Comparison of ENCODE assay signal across 8 mouse cellular contexts in genomic region chr4:148448179-148448852, GRCm38 (mm10). TPM values are rescaled to one million over a fixed set of nuclear protein-coding genes. Genes with fewer than 3 reads are reported as not detected.
DNase-seq lines count a peak whose midpoint lies in the region; ATAC-seq and TF ChIP-seq lines count a peak whose summit lies in the region.

TSS of gene Mtor (plus strand) at chr4:148448611.

- H3K4me1 ChIP-seq in MEL (ENCODE audit: control insufficient read depth in 1 of 2, insufficient read depth in 2 of 2, low read length in 2 of 2), result peaks cover 3 to 12% of the 10 kb centered on the region in 2 experiments; a peak in 3 of 4 replicates
- H3K4me1 ChIP-seq in cerebellum, adult 2 months (ENCODE audit: control insufficient read depth, insufficient read depth, low read length), result no peaks in the 10 kb centered on the region
- H3K4me1 ChIP-seq in forebrain, postnatal 0 days (ENCODE audit: insufficient read depth), result peaks cover 27% of the 10 kb centered on the region
- peaks cover 23% of the 10 kb centered on the region for H3K4me1 ChIP-seq in lung, embryonic 15.5 days

- peak within 1 kb of the TSS; percentile 93 to 94 for H3K4me3 ChIP-seq in MEL (ENCODE audit: control insufficient read depth in 1 of 2, insufficient read depth in 1 of 2, low read depth in 2 of 2, low read length in 2 of 2)
- peak within 1 kb of the TSS; percentile 82 for H3K4me3 ChIP-seq in cerebellum, adult 2 months (replicated peaks; ENCODE audit: insufficient read depth, low read depth, low read length)
- H3K4me3 ChIP-seq in forebrain, postnatal 0 days (ENCODE audit: low read depth, low read length), result peak within 1 kb of the TSS; percentile 96
- H3K4me3 ChIP-seq in lung, embryonic 15.5 days, result peak within 1 kb of the TSS; percentile 87

- TF ChIP-seq CTCF in MEL (IDR thresholded peaks at IDR 0.05 in 2 of 3, conservative IDR thresholded peaks at IDR 0.05 in 1 of 3; ENCODE audit: control insufficient read depth in 1 of 3, insufficient read depth in 1 of 3, low read depth in 2 of 3, low read length in 3 of 3, poor library complexity in 1 of 3, severe bottlenecking in 1 of 3), result no peak
- TF ChIP-seq CTCF in cerebellum, adult 2 months (IDR thresholded peaks at IDR 0.05; ENCODE audit: borderline replicate concordance, insufficient read depth, low read depth, low read length), result no peak
- no peak for TF ChIP-seq CTCF in forebrain, postnatal 0 days (IDR thresholded peaks at IDR 0.05; ENCODE audit: low read depth)

- H3K4me2 ChIP-seq in forebrain, postnatal 0 days (ENCODE audit: low read depth), result peak within 1 kb of the TSS; percentile 74
- H3K4me2 ChIP-seq in lung, embryonic 15.5 days, result peak within 1 kb of the TSS; percentile 68

- TF ChIP-seq POLR2A in MEL (IDR thresholded peaks at IDR 0.05; ENCODE audit: control insufficient read depth in 1 of 2, insufficient read depth in 1 of 2, low read depth in 1 of 2, low read length in 2 of 2, poor library complexity in 1 of 2), result peak; percentile 79 to 89; a peak in 3 of 4 replicates
- peak; percentile 72 for TF ChIP-seq POLR2A in cerebellum, adult 2 months (IDR thresholded peaks at IDR 0.05; ENCODE audit: borderline replicate concordance, insufficient read depth, low read length)

- peaks cover 27% of the 10 kb centered on the region for H3K79me2 ChIP-seq in MEL (ENCODE audit: control insufficient read depth, insufficient read depth, low read length, poor library complexity)

- no peaks in the 10 kb centered on the region for H3K9me3 ChIP-seq in MEL (replicated peaks; ENCODE audit: insufficient read depth, low read length)
- no peaks in the 10 kb centered on the region for H3K9me3 ChIP-seq in forebrain, postnatal 0 days (ENCODE audit: low read length)
- H3K9me3 ChIP-seq in lung, embryonic 15.5 days, result no peaks in the 10 kb centered on the region

- no peak for TF ChIP-seq EP300 in MEL (IDR thresholded peaks at IDR 0.05; ENCODE audit: low read depth in 1 of 2, low read length in 2 of 2)

- H3K9ac ChIP-seq in MEL (ENCODE audit: control insufficient read depth, low read depth, low read length, poor library complexity, severe bottlenecking), result peak within 1 kb of the TSS; percentile 85
- H3K9ac ChIP-seq in forebrain, postnatal 0 days, result peak within 1 kb of the TSS; percentile 91
- H3K9ac ChIP-seq in lung, embryonic 15.5 days, result peak within 1 kb of the TSS; percentile 89

- DNase-seq in MEL (ENCODE audit: low read depth, low spot score), result peak; percentile 99
- DNase-seq in cerebellum, adult 2 months, result peak; percentile 93 to 98
- DNase-seq in forebrain, postnatal 0 days, result peak; percentile 98
- peak; percentile 96 for DNase-seq in heart, postnatal 4 days
- DNase-seq in layer of hippocampus, adult 8-10 months (ENCODE audit: low spot score in 2 of 2), result peak; percentile 96 to 98
- peak; percentile 95 for DNase-seq in ovary, adult 18-20 months (ENCODE audit: low spot score)
- DNase-seq in thymus, postnatal 0 days (ENCODE audit: low spot score), result peak; percentile 97

- peak within 1 kb of the TSS; percentile 87 for H3K27ac ChIP-seq in MEL (ENCODE audit: control insufficient read depth, low read depth, low read length)
- H3K27ac ChIP-seq in cerebellum, adult 2 months (ENCODE audit: insufficient read depth, low read length), result no peak within 1 kb of the TSS
- H3K27ac ChIP-seq in forebrain, postnatal 0 days (ENCODE audit: low read depth, low read length), result peak within 1 kb of the TSS; percentile 79
- H3K27ac ChIP-seq in lung, embryonic 15.5 days, result peak within 1 kb of the TSS; percentile 53; the same call in 1 of the 2 replicates

- WGBS in cerebellum, adult 2 months, result under 1% methylated on average over 56 of the region's 56 CpGs
- WGBS in forebrain, postnatal 0 days, result under 1% methylated on average over 56 of the region's 56 CpGs
- WGBS in lung, embryonic 15.5 days, result under 1% methylated on average over 56 of the region's 56 CpGs

- no peak for TF ChIP-seq RAD21 in MEL (IDR thresholded peaks at IDR 0.05; ENCODE audit: low read depth, low read length)

- H3K36me3 ChIP-seq in MEL (ENCODE audit: control insufficient read depth in 1 of 2, insufficient read depth in 2 of 2, low read length in 2 of 2), result peaks cover 0 to 8% of the 10 kb centered on the region in 2 experiments; a peak in 3 of 4 replicates
- H3K36me3 ChIP-seq in forebrain, postnatal 0 days (ENCODE audit: insufficient read depth), result peaks cover 15% of the 10 kb centered on the region
- H3K36me3 ChIP-seq in lung, embryonic 15.5 days, result peaks cover 9% of the 10 kb centered on the region

- no peaks in the 10 kb centered on the region for H3K27me3 ChIP-seq in MEL (ENCODE audit: control insufficient read depth in 1 of 2, insufficient read depth in 2 of 2, low read length in 2 of 2)
- H3K27me3 ChIP-seq in cerebellum, adult 2 months (ENCODE audit: control insufficient read depth, insufficient read depth, low read length), result no peaks in the 10 kb centered on the region
- no peaks in the 10 kb centered on the region for H3K27me3 ChIP-seq in forebrain, postnatal 0 days (ENCODE audit: insufficient read depth, low read length)
- no peaks in the 10 kb centered on the region for H3K27me3 ChIP-seq in lung, embryonic 15.5 days

- ATAC-seq in forebrain, postnatal 0 days, result peak; percentile 98
- peak; percentile 95 for ATAC-seq in lung, embryonic 15.5 days (ENCODE audit: borderline replicate concordance, extremely low read depth, low FRiP score, low TSS enrichment)

TF ChIP-seq in MEL, 35 proteins besides CTCF, POLR2A, EP300 and RAD21:
- TF ChIP-seq GABPA (IDR thresholded peaks at IDR 0.05; ENCODE audit: low read depth, low read length) (peak; percentile 11; the same call in 1 of the 2 replicates), TAL1 (IDR thresholded peaks at IDR 0.05; ENCODE audit: low read length) (no peak), UBTF (IDR thresholded peaks at IDR 0.05; ENCODE audit: borderline replicate concordance, insufficient read depth, low read depth, low read length) (0 out of 2 replicates have a peak, but pooled peaks have one; percentile 10), ZMIZ1 (IDR thresholded peaks at IDR 0.05; ENCODE audit: low read depth, low read length) (0 out of 2 replicates have a peak, but pooled peaks have one; percentile 31), SIN3A (IDR thresholded peaks at IDR 0.05; ENCODE audit: low read length) (peak; percentile 87), ZC3H11A (IDR thresholded peaks at IDR 0.05; ENCODE audit: low read depth, low read length) (no peak), ELF1 (IDR thresholded peaks at IDR 0.05; ENCODE audit: low read depth, low read length) (0 out of 2 replicates have a peak, but pooled peaks have one; percentile 63), MYC (IDR thresholded peaks at IDR 0.05; ENCODE audit: low read depth, low read length) (peak; percentile 95), NRF1 (IDR thresholded peaks at IDR 0.05; ENCODE audit: insufficient read depth, low read depth, low read length, poor library complexity, severe bottlenecking) (0 out of 2 replicates have a peak, but pooled peaks have one; percentile 10), E2F4 (IDR thresholded peaks at IDR 0.05; ENCODE audit: borderline replicate concordance, low read depth, low read length) (no peak), JUND (IDR thresholded peaks at IDR 0.05; ENCODE audit: low read depth, low read length) (no peak), CHD1 (IDR thresholded peaks at IDR 0.05; ENCODE audit: low read depth, low read length) (no peak), POLR2AphosphoS2 (IDR thresholded peaks at IDR 0.05; ENCODE audit: low read length) (peak; percentile 63; the same call in 1 of the 2 replicates), MYB (IDR thresholded peaks at IDR 0.05; ENCODE audit: low read depth, low read length) (no peak), RCOR1 (IDR thresholded peaks at IDR 0.05; ENCODE audit: low read depth, low read length) (no peak), TCF12 (IDR thresholded peaks at IDR 0.05; ENCODE audit: low read depth, low read length) (peak; percentile 45), USF1 (IDR thresholded peaks at IDR 0.05; ENCODE audit: low read depth, low read length) (no peak), MAX (IDR thresholded peaks at IDR 0.05; ENCODE audit: low read length) (peak; percentile 86), TBP (IDR thresholded peaks at IDR 0.05; ENCODE audit: low read depth, low read length) (peak; percentile 80; the same call in 1 of the 2 replicates), NELFE (IDR thresholded peaks at IDR 0.05; ENCODE audit: low read depth, low read length) (peak; percentile 78), MXI1 (IDR thresholded peaks at IDR 0.05; ENCODE audit: low read depth, low read length) (peak; percentile 97), KAT2A (conservative IDR thresholded peaks at IDR 0.05; ENCODE audit: low read depth, low read length) (peak; percentile 73; the same call in 1 of the 2 replicates), MEF2A (IDR thresholded peaks at IDR 0.05; ENCODE audit: extremely low read depth, insufficient replicate concordance, low read depth, low read length, poor library complexity, severe bottlenecking) (no peak), BHLHE40 (IDR thresholded peaks at IDR 0.05; ENCODE audit: borderline replicate concordance, low read depth, low read length) (no peak), HCFC1 (IDR thresholded peaks at IDR 0.05; ENCODE audit: low read depth, low read length) (peak; percentile 93), CHD2 (IDR thresholded peaks at IDR 0.05; ENCODE audit: low read length) (peak; percentile 81)

RNA-seq across cellular contexts. Expression of gene Mtor, which starts in this region (rescaled TPM):
- total RNA-seq in MEL (2012; rRNA removed), result 23.0 and 23.9 TPM in 2 replicates
- polyA plus RNA-seq in MEL (2012; ENCODE audit: insufficient read depth in 1 of 2, insufficient read length in 2 of 2, low read depth in 1 of 2, low replicate concordance in 2 of 2, missing spikeins in 1 of 2), result 10 to 100 TPM in 1 of 2 experiments, not detected in 1; 35.2 TPM
- polyA plus RNA-seq in cerebellum, adult 2 months (2012; rRNA removed), result 36.3 and 42.7 TPM in 2 replicates
- 35.2 and 43.6 TPM in 2 replicates for total RNA-seq in forebrain, postnatal 0 days (2014; rRNA removed)
- 27.7 and 28.0 TPM in 2 replicates for polyA plus RNA-seq in forebrain, postnatal 0 days (2015; fragmentation: Nextera tagmentation; extraction: Ambion mirVana)
- total RNA-seq in heart, postnatal 4 days (2021), result 10 to 100 TPM; 58.2 to 62.7 TPM
- 10 to 100 TPM; 84.8 to 92.8 (median 86.8) TPM for total RNA-seq in layer of hippocampus, adult 8-10 months (2022)
- 13.7 and 13.8 TPM in 2 replicates for polyA plus RNA-seq in lung, embryonic 15.5 days (2015; fragmentation: Nextera tagmentation; extraction: Ambion mirVana)
- polyA plus RNA-seq in thymus, postnatal 0 days (2015; fragmentation: Nextera tagmentation; extraction: Ambion mirVana), result 18.7 and 23.1 TPM in 2 replicates
